Mouse (Mus musculus) lung, embryonic 16.5 days (tissue): ENCODE results near the gene Klhl42. TPM values are rescaled to one million over a fixed set of nuclear protein-coding genes. Genes with fewer than 3 reads are reported as not detected.

Experiments
- ATAC-seq: fragments of 200-750 bp; cut with Nextera tagmentation; 2 replicates; pipeline ENCODE4 v1.8.0; 2017; ENCODE audit warnings: low read depth, mild to moderate bottlenecking, moderate library complexity
- H3K27ac ChIP-seq: fragments of 300-500 bp; sonication (generic); 2 replicates; pipeline ENCODE4 v1.5.1; 2014; ENCODE audit warnings: mild to moderate bottlenecking, control low read depth, low read length
- H3K27me3 ChIP-seq: fragments of 300-500 bp; sonication (generic); 2 replicates; pipeline ENCODE4 v1.6.1; 2014; ENCODE audit warnings: low read depth, low read length, mixed read lengths; ENCODE audit not compliant: control insufficient read depth, insufficient read depth
- H3K36me3 ChIP-seq: fragments of 300-500 bp; sonication (generic); 2 replicates; pipeline ENCODE4 v1.6.1; 2014; ENCODE audit warnings: low read length; ENCODE audit not compliant: control insufficient read depth, insufficient read depth
- H3K4me1 ChIP-seq: fragments of 300-500 bp; sonication (generic); replicated peaks from 2 replicates; pipeline ENCODE4 v1.6.1; 2014; ENCODE audit warnings: low read length, mixed read lengths; ENCODE audit not compliant: control insufficient read depth, insufficient read depth
- H3K4me2 ChIP-seq: fragments of 300-500 bp; sonication (generic); 2 replicates; pipeline ENCODE4 v1.6.1; 2014; ENCODE audit warnings: low read depth, low read length, control low read depth
- H3K4me3 ChIP-seq: fragments of 300-500 bp; sonication (generic); 2 replicates; pipeline ENCODE4 v1.5.1; 2014; ENCODE audit warnings: mild to moderate bottlenecking, low read length, control low read depth
- H3K9ac ChIP-seq: fragments of 300-500 bp; sonication (generic); 2 replicates; pipeline ENCODE4 v1.6.1; 2014; ENCODE audit warnings: low read length, control low read depth
- H3K9me3 ChIP-seq: fragments of 300-500 bp; sonication (generic); 2 replicates; pipeline ENCODE4 v1.6.1; 2016; ENCODE audit warnings: low read length; ENCODE audit not compliant: control insufficient read depth
- WGBS: fragments of 180-500 bp; shearing (Covaris S2); extraction: QIAGEN DNeasy Blood & Tissue Kit; methylation state at CpG from one replicate; pipeline ENCODE4 v1.1.7; 2014; 5-methylcytosine and 5-hydroxymethylcytosine counted together
- polyA plus RNA-seq: library from polyadenylated mRNA; unstranded; fragments of >200 nt; fragmentation: Nextera tagmentation; extraction: Ambion mirVana; gene quantifications from 2 replicates; pipeline ENCODE4 v1.2.1, GENCODE M21; 2015

Klhl42 gene
- polyA plus RNA-seq, 1 experiment from 2014 or later = 7.6 TPM

DNA sequence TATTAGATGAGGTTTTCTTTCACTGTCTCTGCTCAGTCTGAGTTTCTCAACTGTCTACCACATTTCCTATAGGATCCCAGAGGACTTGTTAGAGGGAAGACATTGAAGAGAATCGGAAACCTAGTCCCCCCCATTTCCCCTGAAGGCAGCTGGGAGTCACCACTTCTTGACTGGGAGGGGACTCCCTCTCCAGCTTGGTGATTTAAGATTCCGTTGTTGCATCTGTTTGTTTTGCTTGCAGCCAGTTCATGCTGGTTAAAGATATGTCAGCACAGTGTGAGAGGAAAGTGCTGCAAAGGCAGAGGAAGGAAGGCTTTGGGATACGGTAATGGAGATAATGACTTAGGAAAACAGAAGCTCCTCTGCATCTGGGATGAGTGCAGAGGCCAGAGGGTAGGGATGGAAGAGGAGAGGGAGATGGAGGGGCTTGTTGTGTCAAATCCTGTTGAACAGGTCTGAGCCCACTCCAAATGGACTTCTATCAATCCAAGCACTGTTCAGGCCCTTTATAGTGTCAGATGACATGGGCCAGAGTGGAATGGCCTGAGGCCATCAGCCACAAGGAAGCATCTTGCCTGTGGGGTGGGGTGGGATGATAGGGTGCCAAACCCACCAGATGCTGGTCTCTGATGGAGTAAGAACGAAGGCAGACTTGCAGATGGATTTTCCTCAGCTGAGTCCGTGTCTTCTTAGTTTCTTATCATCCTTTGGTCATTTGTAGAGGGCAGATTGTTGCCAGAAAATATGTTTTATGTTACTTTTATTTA, 70.8 kb downstream of the Klhl42 start:
- Histone ChIP-seq H3K4me1 (no peaks in the 10 kb centered on the region), H3K27me3 (no peaks in the 10 kb centered on the region), H3K4me2 (no peak overlapping the region), H3K27ac (no peak overlapping the region; the same call in 1 of the 2 replicates), H3K9ac (no peak overlapping the region), H3K4me3 (no peak overlapping the region), H3K36me3 (no peaks in the 10 kb centered on the region), H3K9me3 (no peaks in the 10 kb centered on the region; the same call in 1 of the 2 replicates)
- ATAC-seq = peak; percentile 67
- 20% methylated on average over 5 of the region's 5 CpGs for WGBS

Other genes with a start within 250 kb of the Klhl42 start
- not detected in 2 replicates for gene Smco2, start 241.3 kb upstream of the Klhl42 start, polyA plus RNA-seq
- gene Ppfibp1, start 202.9 kb upstream of the Klhl42 start, polyA plus RNA-seq = 46.8 and 50.5 TPM in 2 replicates
- 0.14 and 0.20 TPM in 2 replicates for gene 1700034J05Rik, start 137.0 kb upstream of the Klhl42 start, polyA plus RNA-seq
- 0.73 and 0.87 TPM in 2 replicates for gene Rep15, start 58.8 kb upstream of the Klhl42 start, polyA plus RNA-seq
- gene Mrps35, start 48.6 kb upstream of the Klhl42 start, polyA plus RNA-seq = 95.7 and 101 TPM in 2 replicates
- gene Mansc4, start 4.3 kb upstream of the Klhl42 start, polyA plus RNA-seq = 7.5 and 8.2 TPM in 2 replicates
- 7.8 and 11.8 TPM in 2 replicates for gene Pthlh, start 172.8 kb downstream of the Klhl42 start, polyA plus RNA-seq